Comparison of ENCODE assay signal across 8 mouse cellular contexts in the genomic region with DNA sequence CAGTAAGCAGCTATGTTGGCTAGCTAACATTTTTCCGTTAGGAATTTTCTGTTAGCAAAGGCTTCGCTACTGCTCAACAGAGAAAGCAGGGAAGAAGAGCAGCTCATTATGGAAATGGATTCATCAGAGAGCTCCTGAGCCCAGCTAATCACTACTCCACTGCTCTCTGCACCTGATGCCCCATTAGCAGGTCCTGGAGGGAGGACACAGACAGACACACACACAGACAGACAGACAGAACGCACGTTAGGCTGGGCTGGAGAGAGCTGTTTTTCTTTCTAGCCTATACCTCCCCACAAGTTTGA. TPM values are rescaled to one million over a fixed set of nuclear protein-coding genes. Genes with fewer than 3 reads are reported as not detected.
DNase-seq lines count a peak whose midpoint lies in the region; ATAC-seq lines count a peak whose summit lies in the region.

No protein-coding gene starts in this region.

- 83% methylated on average over 4 of the region's 4 CpGs for WGBS in kidney, embryonic 14.5 days
- WGBS in embryonic facial prominence, embryonic 10.5 days: 73% methylated on average over 4 of the region's 4 CpGs
- 27% methylated on average over 4 of the region's 4 CpGs for WGBS in hindbrain, embryonic 13.5 days
- WGBS in midbrain, embryonic 15.5 days: 20% methylated on average over 4 of the region's 4 CpGs

- no peak for DNase-seq in kidney, adult 9 months
- DNase-seq in embryonic facial prominence, embryonic 10.5 days (ENCODE audit: low spot score): no peak
- DNase-seq in right cerebral cortex, postnatal 36 days (ENCODE audit: low spot score in 2 of 2): no peak
- DNase-seq in urinary bladder, postnatal 10 days (ENCODE audit: low spot score): no peak
- DNase-seq in urinary bladder, postnatal 14 days (ENCODE audit: low spot score): no peak

- peaks cover 66% of the 10 kb centered on the region for H3K36me3 ChIP-seq in kidney, embryonic 14.5 days (ENCODE audit: control insufficient read depth, insufficient read depth, low read length)
- peaks cover 89% of the 10 kb centered on the region for H3K36me3 ChIP-seq in embryonic facial prominence, embryonic 10.5 days (replicated peaks)
- peaks cover 60% of the 10 kb centered on the region for H3K36me3 ChIP-seq in hindbrain, embryonic 13.5 days
- peaks cover 22% of the 10 kb centered on the region for H3K36me3 ChIP-seq in midbrain, embryonic 15.5 days (replicated peaks)

- H3K4me2 ChIP-seq in kidney, embryonic 14.5 days (replicated peaks; ENCODE audit: low read depth, low read length): no peak overlapping the region
- H3K4me2 ChIP-seq in hindbrain, embryonic 13.5 days: peak overlapping the region; percentile 31; the same call in 1 of the 2 replicates
- H3K4me2 ChIP-seq in midbrain, embryonic 15.5 days: peak overlapping the region; percentile 26

- peaks cover 11% of the 10 kb centered on the region for H3K4me1 ChIP-seq in kidney, embryonic 14.5 days (ENCODE audit: control insufficient read depth, insufficient read depth, low read length)
- H3K4me1 ChIP-seq in embryonic facial prominence, embryonic 10.5 days: peaks cover 30% of the 10 kb centered on the region
- H3K4me1 ChIP-seq in hindbrain, embryonic 13.5 days (replicated peaks): peaks cover 65% of the 10 kb centered on the region
- H3K4me1 ChIP-seq in midbrain, embryonic 15.5 days: peaks cover 37% of the 10 kb centered on the region

- H3K27ac ChIP-seq in kidney, embryonic 14.5 days (ENCODE audit: low read depth, low read length): peak overlapping the region; percentile 68; the same call in 1 of the 2 replicates
- peak overlapping the region; percentile 74 for H3K27ac ChIP-seq in embryonic facial prominence, embryonic 10.5 days (replicated peaks)
- peak overlapping the region; percentile 99 for H3K27ac ChIP-seq in hindbrain, embryonic 13.5 days
- peak overlapping the region; percentile 92 for H3K27ac ChIP-seq in midbrain, embryonic 15.5 days

- peak overlapping the region; percentile 32; the same call in 1 of the 2 replicates for H3K9ac ChIP-seq in kidney, embryonic 14.5 days (ENCODE audit: low read depth, low read length)
- H3K9ac ChIP-seq in hindbrain, embryonic 13.5 days: peak overlapping the region; percentile 70
- H3K9ac ChIP-seq in midbrain, embryonic 15.5 days: peak overlapping the region; percentile 19; the same call in 1 of the 2 replicates

- no peaks in the 10 kb centered on the region for H3K9me3 ChIP-seq in kidney, embryonic 14.5 days (ENCODE audit: control insufficient read depth, low read length)
- H3K9me3 ChIP-seq in embryonic facial prominence, embryonic 10.5 days: no peaks in the 10 kb centered on the region
- no peaks in the 10 kb centered on the region for H3K9me3 ChIP-seq in hindbrain, embryonic 13.5 days
- H3K9me3 ChIP-seq in midbrain, embryonic 15.5 days: no peaks in the 10 kb centered on the region

- no peak overlapping the region for H3K4me3 ChIP-seq in kidney, embryonic 14.5 days (ENCODE audit: low read length)
- H3K4me3 ChIP-seq in embryonic facial prominence, embryonic 10.5 days: no peak overlapping the region
- no peak overlapping the region for H3K4me3 ChIP-seq in hindbrain, embryonic 13.5 days
- H3K4me3 ChIP-seq in midbrain, embryonic 15.5 days: no peak overlapping the region

- no peaks in the 10 kb centered on the region for H3K27me3 ChIP-seq in kidney, embryonic 14.5 days (ENCODE audit: control insufficient read depth, insufficient read depth, low read length)
- no peaks in the 10 kb centered on the region for H3K27me3 ChIP-seq in embryonic facial prominence, embryonic 10.5 days (replicated peaks; ENCODE audit: low read depth, poor library complexity, severe bottlenecking)
- H3K27me3 ChIP-seq in hindbrain, embryonic 13.5 days: no peaks in the 10 kb centered on the region
- H3K27me3 ChIP-seq in midbrain, embryonic 15.5 days (replicated peaks): no peaks in the 10 kb centered on the region

- ATAC-seq in kidney, embryonic 14.5 days (ENCODE audit: low FRiP score, low TSS enrichment): no peak
- no peak; the same call in 1 of the 2 replicates for ATAC-seq in hindbrain, embryonic 13.5 days (ENCODE audit: low FRiP score)
- ATAC-seq in midbrain, embryonic 15.5 days (replicated peaks): peak; percentile 35

RNA-seq across cellular contexts. Expression of a gene that starts 26.2 kb away (rescaled TPM):
- 39.1 and 55.6 TPM in 2 replicates for polyA plus RNA-seq in kidney, embryonic 14.5 days (2014; fragmentation: Nextera tagmentation; extraction: Ambion mirVana)
- polyA plus RNA-seq in embryonic facial prominence, embryonic 10.5 days (2016; fragmentation: Nextera tagmentation; extraction: Ambion mirVana): 61.1 and 62.4 TPM in 2 replicates
- polyA plus RNA-seq in hindbrain, embryonic 13.5 days (2015; fragmentation: Nextera tagmentation; extraction: Ambion mirVana): 55.4 and 55.6 TPM in 2 replicates
- polyA plus RNA-seq in midbrain, embryonic 15.5 days (2015; fragmentation: Nextera tagmentation; extraction: Ambion mirVana): 51.9 and 55.8 TPM in 2 replicates

RNA-seq across cellular contexts. Expression of a gene that starts 26.6 kb away (rescaled TPM):
- polyA plus RNA-seq in kidney, embryonic 14.5 days (2014; fragmentation: Nextera tagmentation; extraction: Ambion mirVana): not detected in 2 replicates
- not detected in 2 replicates for polyA plus RNA-seq in embryonic facial prominence, embryonic 10.5 days (2016; fragmentation: Nextera tagmentation; extraction: Ambion mirVana)
- polyA plus RNA-seq in hindbrain, embryonic 13.5 days (2015; fragmentation: Nextera tagmentation; extraction: Ambion mirVana): 3.1 TPM in 1 of 2 replicates, not detected in the other
- 2.5 TPM in 1 of 2 replicates, not detected in the other for polyA plus RNA-seq in midbrain, embryonic 15.5 days (2015; fragmentation: Nextera tagmentation; extraction: Ambion mirVana)

Comparison
In these comparisons a context has a peak if more than half of its experiments do, and no peak if none do; other contexts are left out.
1. H3K9ac ChIP-seq: peak in every context shown above with its lines; median percentile 70 in hindbrain, embryonic 13.5 days; 32 in kidney, embryonic 14.5 days; 19 in midbrain, embryonic 15.5 days.